Mouse (Mus musculus): ENCODE data around the gene Olfr165. TPM values are rescaled to one million over a fixed set of nuclear protein-coding genes. Genes with fewer than 3 reads are reported as not detected.

The Olfr165 gene
- polyA plus RNA-seq (2012; rRNA removed) = not detected in 2 replicates

DNA sequence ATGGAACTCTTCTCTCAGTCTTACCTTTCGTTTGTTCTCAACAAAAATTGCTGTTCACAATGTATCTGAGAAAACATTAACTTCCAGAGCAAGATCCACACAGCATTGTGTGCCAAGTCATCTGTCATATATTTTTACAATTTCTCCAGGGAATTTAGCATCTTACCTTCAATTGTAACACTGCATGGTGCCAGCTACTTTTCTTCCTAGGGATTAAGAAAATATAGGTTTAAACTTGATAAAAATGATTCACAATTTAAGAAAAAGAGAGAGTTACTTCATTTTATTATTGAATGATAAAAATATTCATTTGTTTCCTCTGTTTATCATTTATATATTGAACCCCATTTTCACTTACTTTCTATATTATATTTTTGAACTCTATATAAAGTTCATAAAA, at the start of gene Olfr165:
Olfr165 (minus strand) TSS at position 101 of the 400 bp plus-strand sequence.

Other genes starting within 250 kb of the Olfr165 start
- not detected in 2 replicates for gene Olfr164, start 109.1 kb downstream of the Olfr165 start, polyA plus RNA-seq (2012; rRNA removed)
- gene Olfr166, start 60.6 kb upstream of the Olfr165 start, polyA plus RNA-seq (2012; rRNA removed) = not detected in 2 replicates
- gene Olfr167, start 99.1 kb upstream of the Olfr165 start, polyA plus RNA-seq (2012; rRNA removed) = not detected in 2 replicates
- not detected in 2 replicates for gene Olfr168, start 112.4 kb upstream of the Olfr165 start, polyA plus RNA-seq (2012; rRNA removed)
- gene Olfr169, start 148.7 kb upstream of the Olfr165 start, polyA plus RNA-seq (2012; rRNA removed) = not detected in 2 replicates
- not detected in 2 replicates for gene Olfr170, start 188.7 kb upstream of the Olfr165 start, polyA plus RNA-seq (2012; rRNA removed)
- not detected in 2 replicates for gene Olfr171, start 206.8 kb upstream of the Olfr165 start, polyA plus RNA-seq (2012; rRNA removed)

All from liver, embryonic 18 days (tissue).